Mouse (Mus musculus) spleen, postnatal 36 days (tissue): ENCODE measurements at regions not wholly inside any gene's neighbourhood (a gene's known extent, or its start where the extent isn't known, plus 50 kb on each side); places are given as distances from the start of the nearest gene placed in this dataset.

Experiments used
- DNase-seq, 2 experiments: peaks; one replicate each; pipeline ENCODE4 v3.0.0; 2022; ENCODE audit warnings: low spot score in 2 of 2, mixed read lengths in 1 of 2

GRCm38 (mm10) chr5:75248279-75248678, 96.2 kb downstream of the Pdgfra start:
- DNase-seq: no peak

- DNase-seq: no peak
These were observed 97.6 kb downstream of the Pdgfra start for GRCm38 (mm10) chr5:75249671-75250070.

GRCm38 (mm10) chr5:75253349-75253748, 101.3 kb downstream of the Pdgfra start:
- DNase-seq: no peak

- no peak for DNase-seq
These were observed 101.7 kb downstream of the Pdgfra start for GRCm38 (mm10) chr5:75253830-75254229.

- DNase-seq: no peak
These were observed 104.1 kb downstream of the Pdgfra start for GRCm38 (mm10) chr5:75256186-75256585.

GRCm38 (mm10) chr5:75257067-75257466, 105.0 kb downstream of the Pdgfra start:
- no peak for DNase-seq

- no peak for DNase-seq
These were observed 108.2 kb downstream of the Pdgfra start for GRCm38 (mm10) chr5:75260247-75260646.

GRCm38 (mm10) chr5:75266111-75266676, 114.1 kb downstream of the Pdgfra start:
- DNase-seq: no peak

- no peak for DNase-seq
These were observed 114.8 kb downstream of the Pdgfra start for GRCm38 (mm10) chr5:75266871-75267270.

GRCm38 (mm10) chr5:75267766-75268165, 115.7 kb downstream of the Pdgfra start:
- DNase-seq: no peak

GRCm38 (mm10) chr5:75278041-75278440, 125.9 kb downstream of the Pdgfra start:
- no peak for DNase-seq

- no peak for DNase-seq
These were observed 127.6 kb downstream of the Pdgfra start for GRCm38 (mm10) chr5:75279561-75280171.

- DNase-seq: no peak
These were observed 128.6 kb downstream of the Pdgfra start for GRCm38 (mm10) chr5:75280698-75281097.

- DNase-seq: no peak
These were observed 129.4 kb downstream of the Pdgfra start for GRCm38 (mm10) chr5:75281510-75281909.

GRCm38 (mm10) chr5:75282617-75283016, 130.5 kb downstream of the Pdgfra start:
- no peak for DNase-seq

- DNase-seq: no peak
These were observed 131.7 kb downstream of the Pdgfra start for GRCm38 (mm10) chr5:75283841-75284240.

GRCm38 (mm10) chr5:75285950-75286349, 133.9 kb downstream of the Pdgfra start:
- no peak for DNase-seq

GRCm38 (mm10) chr5:75295676-75296075, 143.6 kb downstream of the Pdgfra start:
- no peak for DNase-seq

GRCm38 (mm10) chr5:75312897-75313296, 160.8 kb downstream of the Pdgfra start:
- no peak for DNase-seq

- DNase-seq: no peak
These were observed 163.9 kb downstream of the Pdgfra start for GRCm38 (mm10) chr5:75315956-75316355.

- DNase-seq: no peak
These were observed 168.4 kb downstream of the Pdgfra start for GRCm38 (mm10) chr5:75320536-75320935.

- DNase-seq: no peak
These were observed 182.0 kb downstream of the Pdgfra start for GRCm38 (mm10) chr5:75334050-75334449.

GRCm38 (mm10) chr5:75336454-75336853, 184.4 kb downstream of the Pdgfra start:
- no peak for DNase-seq

GRCm38 (mm10) chr5:75338439-75338838, 186.3 kb downstream of the Pdgfra start:
- DNase-seq: no peak
